Mouse (Mus musculus) cerebellum, adult 2 months (tissue): ENCODE data around the gene Ddx25. TPM values are rescaled to one million over a fixed set of nuclear protein-coding genes. Genes with fewer than 3 reads are reported as not detected.
A peak's percentile ranks its signal among the peaks of the same experiment; 100 is the strongest.

Experiments
- DNase-seq, 2 experiments: peaks; one replicate each; pipeline ENCODE4 v3.0.0; 2021
- H3K27ac ChIP-seq: fragments of 200-500 bp; 2 replicates; pipeline ENCODE4 v1.5.1; 2012; ENCODE audit warnings: low read length, control low read depth, inconsistent platforms; ENCODE audit not compliant: insufficient read depth
- H3K27me3 ChIP-seq: fragments of 200-500 bp; 2 replicates; pipeline ENCODE4 v1.6.1; 2012; ENCODE audit warnings: inconsistent platforms, mild to moderate bottlenecking, low read length, moderate library complexity; ENCODE audit not compliant: control insufficient read depth, insufficient read depth
- H3K4me1 ChIP-seq: fragments of 200-500 bp; 2 replicates; pipeline ENCODE4 v1.6.1; 2011; ENCODE audit warnings: low read length; ENCODE audit not compliant: control insufficient read depth, insufficient read depth
- H3K4me3 ChIP-seq: fragments of 200-500 bp; replicated peaks from 2 replicates; pipeline ENCODE3; 2011; ENCODE audit warnings: mild to moderate bottlenecking, low read depth, low read length, control low read depth; ENCODE audit not compliant: insufficient read depth
- CTCF ChIP-seq: fragments of 200-500 bp; IDR thresholded peaks from 2 replicates; pipeline ENCODE4 v1.5.1; 2011; ENCODE audit warnings: low read depth, mild to moderate bottlenecking, control low read depth, low read length, moderate library complexity, borderline replicate concordance; ENCODE audit not compliant: insufficient read depth
- POLR2A ChIP-seq: fragments of 200-500 bp; IDR thresholded peaks from 2 replicates; pipeline ENCODE4 v1.6.1; 2011; ENCODE audit warnings: low read length, control low read depth, borderline replicate concordance; ENCODE audit not compliant: insufficient read depth
- WGBS: fragments of 180-500 bp; shearing (Covaris S2); methylation state at CpG from one replicate; pipeline ENCODE4 v1.1.7; 2018; 5-methylcytosine and 5-hydroxymethylcytosine counted together
- polyA plus RNA-seq: library from polyadenylated mRNA; depleted of rRNA; stranded (reverse); fragments of >200 nt; gene quantifications from 2 replicates; pipeline ENCODE4 v1.2.3, GENCODE M21; 2012

Gene Ddx25
- polyA plus RNA-seq, 1 experiment: 19.2 TPM

GRCm38 (mm10) chr9:35546745-35547144 lies 11.6 kb downstream of the Ddx25 start:
- no peak for DNase-seq
- Histone ChIP-seq H3K4me1 (no peaks in the 10 kb centered on the region), H3K27ac (no peak overlapping the region), H3K27me3 (no peaks in the 10 kb centered on the region), H3K4me3 (no peak overlapping the region)
- TF ChIP-seq CTCF: no peak
- TF ChIP-seq POLR2A: no peak
- WGBS: 54% methylated on average over 9 of the region's 9 CpGs

- TF ChIP-seq CTCF: no peak
- TF ChIP-seq POLR2A: no peak
- 67% methylated on average over 12 of the region's 12 CpGs for WGBS
- no peak overlapping the region for H3K4me3 ChIP-seq
- H3K27ac ChIP-seq: no peak overlapping the region
- no peak for DNase-seq
- H3K4me1 ChIP-seq: no peaks in the 10 kb centered on the region
- no peaks in the 10 kb centered on the region for H3K27me3 ChIP-seq
These were observed 12.6 kb downstream of the Ddx25 start for GRCm38 (mm10) chr9:35545704-35546103.

- H3K4me3 ChIP-seq: no peak overlapping the region
- 76% methylated on average over 2 of the region's 2 CpGs for WGBS
- H3K4me1 ChIP-seq: no peaks in the 10 kb centered on the region
- DNase-seq: no peak
- H3K27ac ChIP-seq: no peak overlapping the region
- no peaks in the 10 kb centered on the region for H3K27me3 ChIP-seq
- no peak for TF ChIP-seq CTCF
- no peak for TF ChIP-seq POLR2A
These were observed 13.7 kb downstream of the Ddx25 start for GRCm38 (mm10) chr9:35544666-35545065.

- no peak for DNase-seq
- Histone ChIP-seq H3K27ac (no peak overlapping the region), H3K4me1 (0 out of 2 replicates have a peak, but pooled peaks cover 3% of the 10 kb centered on the region), H3K4me3 (no peak overlapping the region), H3K27me3 (no peaks in the 10 kb centered on the region)
- TF ChIP-seq POLR2A (no peak), CTCF (no peak)
- 89% methylated on average over 14 of the region's 14 CpGs for WGBS
These were observed 15.0 kb downstream of the Ddx25 start for GRCm38 (mm10) chr9:35543099-35543860.

GRCm38 (mm10) chr9:35541941-35542340 lies 16.4 kb downstream of the Ddx25 start:
- no peak overlapping the region for H3K4me3 ChIP-seq
- 0 out of 2 replicates have a peak, but pooled peaks cover 3% of the 10 kb centered on the region for H3K4me1 ChIP-seq
- DNase-seq: no peak
- TF ChIP-seq POLR2A: no peak
- TF ChIP-seq CTCF: no peak
- 68% methylated on average over 6 of the region's 6 CpGs for WGBS
- H3K27me3 ChIP-seq: no peaks in the 10 kb centered on the region
- H3K27ac ChIP-seq: no peak overlapping the region

GRCm38 (mm10) chr9:35541488-35541887 lies 16.8 kb downstream of the Ddx25 start:
- WGBS: 13% methylated on average over 6 of the region's 6 CpGs

GRCm38 (mm10) chr9:35541024-35541423 lies 17.3 kb downstream of the Ddx25 start:
- Histone ChIP-seq H3K4me3 (no peak overlapping the region), H3K27ac (no peak overlapping the region), H3K27me3 (no peaks in the 10 kb centered on the region), H3K4me1 (0 out of 2 replicates have a peak, but pooled peaks cover 3% of the 10 kb centered on the region)
- no peak for DNase-seq
- 91% methylated on average over 5 of the region's 5 CpGs for WGBS
- TF ChIP-seq CTCF (no peak), POLR2A (no peak)

More at GRCm38 (mm10) chr9:35541488-35541887, 16.8 kb downstream of the Ddx25 start:
- no peaks in the 10 kb centered on the region for H3K27me3 ChIP-seq
- H3K27ac ChIP-seq: no peak overlapping the region
- no peak overlapping the region for H3K4me3 ChIP-seq
- DNase-seq: peak; percentile 62 to 80
- TF ChIP-seq CTCF: peak; percentile 81
- no peak for TF ChIP-seq POLR2A
- H3K4me1 ChIP-seq: 0 out of 2 replicates have a peak, but pooled peaks cover 3% of the 10 kb centered on the region
